In genomic region chr6:111512359-111512758, GRCm38 (mm10) we compare ENCODE assay signal across 15 mouse cellular contexts.
DNase-seq lines count a peak whose midpoint lies in the region; ATAC-seq and TF ChIP-seq lines count a peak whose summit lies in the region.
"Had no signal": no experiment of that assay in that cellular context is flagged by ENCODE, and none has a peak within 500 bp of the region (broad histone marks: within the 10 kb centered on the region; RNA-seq: fewer than 3 reads in every experiment).

No protein-coding gene starts in this region.

- WGBS in midbrain, embryonic 11.5 days: 41% methylated on average over 2 of the region's 2 CpGs
- WGBS in midbrain, embryonic 10.5 days: 46% methylated on average over 2 of the region's 2 CpGs
- WGBS in forebrain, embryonic 11.5 days: 34% methylated on average over 2 of the region's 2 CpGs
- 17% methylated on average over 2 of the region's 2 CpGs for WGBS in hindbrain, embryonic 13.5 days
- 30% methylated on average over 2 of the region's 2 CpGs for WGBS in midbrain, postnatal 0 days

- DNase-seq in midbrain, embryonic 11.5 days (ENCODE audit: low spot score, missing footprints): no peak
- no peak for DNase-seq in midbrain, embryonic 10.5 days (ENCODE audit: low spot score)
- DNase-seq in forebrain, embryonic 11.5 days (ENCODE audit: low spot score): no peak
- peak; percentile 43 for DNase-seq in midbrain, postnatal 0 days (ENCODE audit: low spot score)
- DNase-seq in gastrocnemius, adult 2 months: no peak
- no peak for DNase-seq in retina, embryonic 14.5 days (ENCODE audit: low spot score)
- DNase-seq: cerebellum, adult 11-12 months; heart, postnatal 14 days; kidney, adult 18-20 months; liver; lung, adult 2 months; thymus, postnatal 14 days had no signal

- peak; percentile 59; the same call in 1 of the 2 replicates for ATAC-seq in midbrain, embryonic 11.5 days (ENCODE audit: low FRiP score)
- ATAC-seq in forebrain, embryonic 11.5 days (replicated peaks; ENCODE audit: low FRiP score): 0 out of 2 replicates have a peak, but pooled peaks have one; percentile 43
- ATAC-seq in hindbrain, embryonic 13.5 days (ENCODE audit: low FRiP score): no peak
- no peak for ATAC-seq in midbrain, postnatal 0 days (ENCODE audit: low FRiP score)
- ATAC-seq: activated CD4-positive, CD25-positive, alpha-beta regulatory T cell, adult 4 months had no signal

- no peaks in the 10 kb centered on the region for H3K9me3 ChIP-seq in midbrain, embryonic 11.5 days (ENCODE audit: control insufficient read depth, low read length)
- H3K9me3 ChIP-seq in midbrain, embryonic 10.5 days (replicated peaks): no peaks in the 10 kb centered on the region
- no peaks in the 10 kb centered on the region for H3K9me3 ChIP-seq in forebrain, embryonic 11.5 days (ENCODE audit: control insufficient read depth, low read length)
- no peaks in the 10 kb centered on the region for H3K9me3 ChIP-seq in hindbrain, embryonic 13.5 days
- no peaks in the 10 kb centered on the region for H3K9me3 ChIP-seq in midbrain, postnatal 0 days (ENCODE audit: low read length)
- H3K9me3 ChIP-seq: stomach, embryonic 15.5 days had no signal

- intact Hi-C loops in gastrocnemius, adult 2 months (cut with DNase I): no loop called here

- H3K4me1 ChIP-seq in midbrain, embryonic 11.5 days (ENCODE audit: control insufficient read depth, insufficient read depth, low read length): peaks cover 4% of the 10 kb centered on the region; the same call in 1 of the 2 replicates
- H3K4me1 ChIP-seq in midbrain, embryonic 10.5 days: peaks cover 9% of the 10 kb centered on the region
- H3K4me1 ChIP-seq in forebrain, embryonic 11.5 days (replicated peaks; ENCODE audit: control insufficient read depth, insufficient read depth, low read length): no peaks in the 10 kb centered on the region; the same call in 1 of the 2 replicates
- H3K4me1 ChIP-seq in hindbrain, embryonic 13.5 days (replicated peaks): peaks cover 9% of the 10 kb centered on the region
- peaks cover 4% of the 10 kb centered on the region; the same call in 1 of the 2 replicates for H3K4me1 ChIP-seq in midbrain, postnatal 0 days (ENCODE audit: insufficient read depth, low read length)
- H3K4me1 ChIP-seq: stomach, embryonic 15.5 days had no signal

- no peaks in the 10 kb centered on the region for H3K36me3 ChIP-seq in midbrain, embryonic 11.5 days (ENCODE audit: control insufficient read depth, insufficient read depth, low read length)
- H3K36me3 ChIP-seq in midbrain, embryonic 10.5 days: no peaks in the 10 kb centered on the region
- no peaks in the 10 kb centered on the region for H3K36me3 ChIP-seq in forebrain, embryonic 11.5 days (ENCODE audit: control insufficient read depth, insufficient read depth, low read length)
- H3K36me3 ChIP-seq in hindbrain, embryonic 13.5 days: no peaks in the 10 kb centered on the region
- H3K36me3 ChIP-seq in midbrain, postnatal 0 days (ENCODE audit: insufficient read depth, low read length): no peaks in the 10 kb centered on the region
- H3K36me3 ChIP-seq: stomach, embryonic 15.5 days had no signal

- H3K4me2 ChIP-seq in midbrain, embryonic 11.5 days: no peak overlapping the region
- no peak overlapping the region for H3K4me2 ChIP-seq in forebrain, embryonic 11.5 days (ENCODE audit: low read depth, low read length, severe bottlenecking)
- H3K4me2 ChIP-seq in hindbrain, embryonic 13.5 days: no peak overlapping the region
- no peak overlapping the region for H3K4me2 ChIP-seq in midbrain, postnatal 0 days (ENCODE audit: low read depth, low read length, poor library complexity, severe bottlenecking)
- H3K4me2 ChIP-seq: stomach, embryonic 15.5 days had no signal

- no peak overlapping the region for H3K9ac ChIP-seq in midbrain, embryonic 11.5 days (ENCODE audit: low read length)
- H3K9ac ChIP-seq in forebrain, embryonic 11.5 days (ENCODE audit: low read length): no peak overlapping the region
- H3K9ac ChIP-seq in hindbrain, embryonic 13.5 days: no peak overlapping the region
- no peak overlapping the region for H3K9ac ChIP-seq in midbrain, postnatal 0 days (replicated peaks; ENCODE audit: low read length, poor library complexity, severe bottlenecking)
- H3K9ac ChIP-seq: stomach, embryonic 15.5 days had no signal

- H3K27me3 ChIP-seq in midbrain, embryonic 11.5 days (ENCODE audit: control insufficient read depth, insufficient read depth, low read length): no peaks in the 10 kb centered on the region
- H3K27me3 ChIP-seq in midbrain, embryonic 10.5 days (ENCODE audit: low read depth, poor library complexity, severe bottlenecking): no peaks in the 10 kb centered on the region
- H3K27me3 ChIP-seq in forebrain, embryonic 11.5 days (ENCODE audit: control insufficient read depth, insufficient read depth, low read length): no peaks in the 10 kb centered on the region
- no peaks in the 10 kb centered on the region for H3K27me3 ChIP-seq in hindbrain, embryonic 13.5 days
- H3K27me3 ChIP-seq in midbrain, postnatal 0 days (ENCODE audit: insufficient read depth, low read length): no peaks in the 10 kb centered on the region
- H3K27me3 ChIP-seq: stomach, embryonic 15.5 days had no signal

- no peak for TF ChIP-seq CTCF in midbrain, postnatal 0 days (IDR thresholded peaks at IDR 0.05)
- no peak for TF ChIP-seq CTCF in gastrocnemius, adult 2 months (IDR thresholded peaks at IDR 0.05)

- no peak overlapping the region for H3K27ac ChIP-seq in midbrain, embryonic 11.5 days (ENCODE audit: low read depth, low read length)
- no peak overlapping the region for H3K27ac ChIP-seq in midbrain, embryonic 10.5 days (replicated peaks)
- H3K27ac ChIP-seq in forebrain, embryonic 11.5 days (ENCODE audit: low read depth, low read length): no peak overlapping the region
- peak overlapping the region; percentile 6; the same call in 1 of the 2 replicates for H3K27ac ChIP-seq in hindbrain, embryonic 13.5 days
- no peak overlapping the region for H3K27ac ChIP-seq in midbrain, postnatal 0 days (ENCODE audit: low read depth, low read length)
- no peak overlapping the region for H3K27ac ChIP-seq in gastrocnemius, adult 2 months
- H3K27ac ChIP-seq: stomach, embryonic 15.5 days had no signal

- H3K4me3 ChIP-seq in midbrain, embryonic 11.5 days (ENCODE audit: low read depth, low read length): no peak overlapping the region
- no peak overlapping the region for H3K4me3 ChIP-seq in midbrain, embryonic 10.5 days
- no peak overlapping the region for H3K4me3 ChIP-seq in forebrain, embryonic 11.5 days (ENCODE audit: low read depth, low read length)
- no peak overlapping the region for H3K4me3 ChIP-seq in hindbrain, embryonic 13.5 days
- H3K4me3 ChIP-seq in midbrain, postnatal 0 days (ENCODE audit: low read depth, low read length): no peak overlapping the region
- H3K4me3 ChIP-seq in gastrocnemius, adult 2 months: no peak overlapping the region
- H3K4me3 ChIP-seq: stomach, embryonic 15.5 days had no signal

Comparison
In these comparisons a context has a peak if more than half of its experiments do, and no peak if none do; other contexts are left out.
1. ATAC-seq: peak in midbrain, embryonic 11.5 days (single experiment) and forebrain, embryonic 11.5 days (single experiment); none in hindbrain, embryonic 13.5 days (single experiment) and midbrain, postnatal 0 days (single experiment).